Mouse (Mus musculus) testis, adult 2 months (tissue): Measurements from ENCODE around the gene Ndc1.

Experiments used
- CTCF ChIP-seq: fragments of 200-500 bp; IDR thresholded peaks from 2 replicates; pipeline ENCODE4 v1.5.1; 2012; ENCODE audit warnings: low read depth, mild to moderate bottlenecking, inconsistent platforms, low read length, moderate library complexity; ENCODE audit not compliant: control insufficient read depth, insufficient read depth, insufficient replicate concordance
- POLR2A ChIP-seq: fragments of 200-500 bp; IDR thresholded peaks from 2 replicates; pipeline ENCODE4 v1.6.1; 2012; ENCODE audit warnings: low read depth, mild to moderate bottlenecking, inconsistent platforms, low read length, moderate library complexity; ENCODE audit not compliant: control insufficient read depth

- no peak for TF ChIP-seq POLR2A
- TF ChIP-seq CTCF, result no peak
These were observed 13.3 kb downstream of the Ndc1 start for GRCm38 (mm10) chr4:107380871-107381270.
